Mouse (Mus musculus): Measurements from ENCODE around the gene Acsm4. TPM values are rescaled to one million over a fixed set of nuclear protein-coding genes. Genes with fewer than 3 reads are reported as not detected.

Gene Acsm4
- polyA plus RNA-seq (2017; shearing (Covaris generic)): not detected

GRCm38 (mm10) chr7:119689726-119690125 is at the start of gene Acsm4:
TSS of gene Acsm4 (plus strand) at chr7:119690026.

DNA sequence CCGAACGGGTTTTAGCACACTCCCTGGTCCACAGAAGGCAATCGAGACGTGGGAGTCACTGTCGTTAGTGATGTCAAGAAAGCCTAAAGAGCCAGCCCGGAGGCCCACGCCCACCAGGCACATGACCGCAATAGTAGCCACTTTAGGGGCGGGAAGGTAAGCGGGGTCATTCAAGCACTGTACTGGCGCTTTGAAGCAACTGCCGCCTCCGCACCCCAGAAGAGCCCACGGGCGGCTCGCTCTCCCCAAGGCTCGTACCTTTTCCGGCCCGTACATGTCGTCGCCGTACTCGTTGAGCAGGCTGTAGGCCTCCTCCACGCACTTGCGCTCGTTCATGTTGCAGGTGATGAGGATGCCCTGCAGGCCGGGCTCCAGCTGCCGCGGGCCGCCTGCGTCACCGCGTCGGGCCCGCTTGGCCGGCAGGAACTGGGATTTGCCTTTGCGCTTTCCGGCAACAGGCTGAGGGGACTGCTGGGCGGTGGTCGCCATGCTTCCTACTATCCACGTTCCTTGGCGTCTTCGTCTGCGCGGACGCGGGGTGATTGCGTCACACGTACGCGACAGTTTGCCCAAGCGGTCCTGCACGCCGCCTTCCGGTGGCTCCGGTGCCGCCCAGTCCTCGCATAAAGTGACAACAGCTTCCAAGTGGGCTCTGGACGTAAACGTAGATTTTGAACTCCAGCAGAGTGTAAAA is 30.6 kb downstream of the Acsm4 start, which contains the start of gene Thumpd1:
Thumpd1 (minus strand) TSS at position 546 of the 694 bp plus-strand sequence.

GRCm38 (mm10) chr7:119760527-119760951 is 70.7 kb downstream of the Acsm4 start, which contains the start of gene Acsm3:
TSS of gene Acsm3 (plus strand) at chr7:119760923.

Other genes with a start within 250 kb of the Acsm4 start
- not detected for gene Gp2, start 230.7 kb upstream of the Acsm4 start, polyA plus RNA-seq (2017; shearing (Covaris generic))
- gene Umod, start 210.7 kb upstream of the Acsm4 start, polyA plus RNA-seq (2017; shearing (Covaris generic)): not detected
- gene Acsm5, start 170.6 kb upstream of the Acsm4 start, polyA plus RNA-seq (2017; shearing (Covaris generic)): not detected
- not detected for gene Pdilt, start 166.5 kb upstream of the Acsm4 start, polyA plus RNA-seq (2017; shearing (Covaris generic))
- not detected for gene Acsm2, start 135.7 kb upstream of the Acsm4 start, polyA plus RNA-seq (2017; shearing (Covaris generic))
- not detected for gene Acsm1, start 83.0 kb upstream of the Acsm4 start, polyA plus RNA-seq (2017; shearing (Covaris generic))
- gene Thumpd1, start 30.8 kb downstream of the Acsm4 start, polyA plus RNA-seq (2017; shearing (Covaris generic)): 83.6 TPM
- 0.13 TPM for gene Acsm3, start 70.9 kb downstream of the Acsm4 start, polyA plus RNA-seq (2017; shearing (Covaris generic))
- gene Rexo5, start 104.0 kb downstream of the Acsm4 start, polyA plus RNA-seq (2017; shearing (Covaris generic)): 46.5 TPM
- gene Eri2, start 104.0 kb downstream of the Acsm4 start, polyA plus RNA-seq (2017; shearing (Covaris generic)): 11.5 TPM
- 18.5 TPM for gene Lyrm1, start 205.8 kb downstream of the Acsm4 start, polyA plus RNA-seq (2017; shearing (Covaris generic))
- 15.3 TPM for gene Dcun1d3, start 206.3 kb downstream of the Acsm4 start, polyA plus RNA-seq (2017; shearing (Covaris generic))

Measured in CD4-positive, CD25-positive, alpha-beta regulatory T cell (primary cell).